Mouse (Mus musculus) hindbrain, embryonic 11.5 days (tissue): ENCODE results near the gene Mmp28. TPM values are rescaled to one million over a fixed set of nuclear protein-coding genes. Genes with fewer than 3 reads are reported as not detected.

Source experiments
- ATAC-seq: fragments of 200-750 bp; cut with Nextera tagmentation; 2 replicates; pipeline ENCODE4 v1.8.0; 2017; ENCODE audit warnings: mild to moderate bottlenecking, moderate TSS enrichment, moderate library complexity; ENCODE audit not compliant: low FRiP score
- DNase-seq: peaks from one replicate; pipeline ENCODE4 v3.0.0-alpha.2; 2015; ENCODE audit warnings: low spot score
- H3K27ac ChIP-seq: fragments of 300-500 bp; sonication (generic); 2 replicates; pipeline ENCODE4 v1.5.1; 2014; ENCODE audit warnings: mild to moderate bottlenecking, low read depth, low read length
- H3K27me3 ChIP-seq: fragments of 300-500 bp; sonication (generic); 2 replicates; pipeline ENCODE4 v1.6.1; 2014; ENCODE audit warnings: mild to moderate bottlenecking, low read length, moderate library complexity, mixed read lengths; ENCODE audit not compliant: control insufficient read depth, insufficient read depth
- H3K36me3 ChIP-seq: fragments of 300-500 bp; sonication (generic); 2 replicates; pipeline ENCODE4 v1.6.1; 2014; ENCODE audit warnings: mild to moderate bottlenecking, low read length, moderate library complexity, mixed read lengths; ENCODE audit not compliant: control insufficient read depth, insufficient read depth
- H3K4me1 ChIP-seq: fragments of 300-500 bp; sonication (generic); replicated peaks from 2 replicates; pipeline ENCODE4 v1.6.1; 2014; ENCODE audit warnings: low read length, mixed read lengths; ENCODE audit not compliant: control insufficient read depth, insufficient read depth
- H3K4me2 ChIP-seq: fragments of 300-500 bp; sonication (generic); replicated peaks from 2 replicates; pipeline ENCODE4 v1.6.1; 2014; ENCODE audit warnings: mild to moderate bottlenecking, low read depth, low read length
- H3K4me3 ChIP-seq: fragments of 300-500 bp; sonication (generic); 2 replicates; pipeline ENCODE4 v1.5.1; 2014; ENCODE audit warnings: low read depth, low read length
- H3K9ac ChIP-seq: fragments of 300-500 bp; sonication (generic); 2 replicates; pipeline ENCODE4 v1.6.1; 2014; ENCODE audit warnings: low read depth, low read length
- H3K9me3 ChIP-seq: fragments of 300-500 bp; sonication (generic); 2 replicates; pipeline ENCODE4 v1.6.1; 2016; ENCODE audit warnings: low read length; ENCODE audit not compliant: control insufficient read depth
- WGBS: fragments of 180-500 bp; shearing (Covaris S2); extraction: QIAGEN DNeasy Blood & Tissue Kit; methylation state at CpG from one replicate; pipeline ENCODE4 v1.1.7; 2014; 5-methylcytosine and 5-hydroxymethylcytosine counted together
- polyA plus RNA-seq: library from polyadenylated mRNA; unstranded; fragments of >200 nt; fragmentation: Nextera tagmentation; extraction: Ambion mirVana; gene quantifications from 2 replicates; pipeline ENCODE4 v1.2.1, GENCODE M21; 2014

The Mmp28 gene
- polyA plus RNA-seq, 1 experiment from 2014 or later: 3.1 TPM

- ATAC-seq (no peak), DNase-seq (no peak)
- Histone ChIP-seq H3K27ac (no peak overlapping the region), H3K27me3 (peaks cover 7% of the 10 kb centered on the region; the same call in 1 of the 2 replicates), H3K9ac (no peak overlapping the region), H3K4me1 (no peaks in the 10 kb centered on the region), H3K4me3 (no peak overlapping the region), H3K9me3 (no peaks in the 10 kb centered on the region), H3K36me3 (no peaks in the 10 kb centered on the region), H3K4me2 (no peak overlapping the region)
- 88% methylated on average over 3 of the region's 3 CpGs for WGBS
Observed at GRCm38 (mm10) chr11:83468765-83469164, 5.9 kb upstream of the Mmp28 start.

GRCm38 (mm10) chr11:83467120-83467652, 4.3 kb upstream of the Mmp28 start:
- ATAC-seq (no peak), DNase-seq (no peak)
- no peak overlapping the region for H3K9ac ChIP-seq
- H3K4me3 ChIP-seq: no peak overlapping the region
- whole genome bisulfite sequencing: 71% methylated on average over 11 of the region's 11 CpGs
- no peaks in the 10 kb centered on the region for H3K9me3 ChIP-seq
- no peaks in the 10 kb centered on the region; the same call in 1 of the 2 replicates for H3K4me1 ChIP-seq
- no peaks in the 10 kb centered on the region for H3K36me3 ChIP-seq
- H3K27ac ChIP-seq: no peak overlapping the region
- H3K27me3 ChIP-seq: peaks cover 14% of the 10 kb centered on the region
- H3K4me2 ChIP-seq: no peak overlapping the region

GRCm38 (mm10) chr11:83465976-83466375, 3.1 kb upstream of the Mmp28 start:
- Histone ChIP-seq H3K27ac (no peak overlapping the region), H3K4me1 (no peaks in the 10 kb centered on the region; the same call in 1 of the 2 replicates), H3K36me3 (no peaks in the 10 kb centered on the region), H3K9me3 (no peaks in the 10 kb centered on the region), H3K4me2 (no peak overlapping the region), H3K4me3 (no peak overlapping the region), H3K9ac (no peak overlapping the region), H3K27me3 (peaks cover 19% of the 10 kb centered on the region)
- no peak for DNase-seq
- ATAC-seq: no peak
- 38% methylated on average over 2 of the region's 2 CpGs for WGBS

GRCm38 (mm10) chr11:83461462-83462027, 1.3 kb downstream of the Mmp28 start:
- no peaks in the 10 kb centered on the region for H3K9me3 ChIP-seq
- H3K4me3 ChIP-seq: no peak overlapping the region
- WGBS: 76% methylated on average over 10 of the region's 10 CpGs
- H3K4me1 ChIP-seq: no peaks in the 10 kb centered on the region; the same call in 1 of the 2 replicates
- DNase-seq (no peak), ATAC-seq (no peak)
- no peaks in the 10 kb centered on the region for H3K36me3 ChIP-seq
- no peak overlapping the region for H3K9ac ChIP-seq
- H3K27me3 ChIP-seq: peaks cover 19% of the 10 kb centered on the region
- no peak overlapping the region for H3K27ac ChIP-seq
- H3K4me2 ChIP-seq: no peak overlapping the region

- H3K36me3 ChIP-seq: no peaks in the 10 kb centered on the region
- no peak overlapping the region for H3K27ac ChIP-seq
- H3K9me3 ChIP-seq: no peaks in the 10 kb centered on the region
- no peak overlapping the region for H3K4me2 ChIP-seq
- no peaks in the 10 kb centered on the region; the same call in 1 of the 2 replicates for H3K4me1 ChIP-seq
- no peak overlapping the region for H3K4me3 ChIP-seq
- 62% methylated on average over 9 of the region's 9 CpGs for WGBS
- no peak for ATAC-seq
- no peak for DNase-seq
- H3K9ac ChIP-seq: no peak overlapping the region
- peaks cover 9% of the 10 kb centered on the region for H3K27me3 ChIP-seq
Observed at GRCm38 (mm10) chr11:83457912-83458601, 4.8 kb downstream of the Mmp28 start.

- no peaks in the 10 kb centered on the region for H3K9me3 ChIP-seq
- DNase-seq (no peak), ATAC-seq (no peak)
- H3K4me3 ChIP-seq: no peak overlapping the region
- H3K36me3 ChIP-seq: no peaks in the 10 kb centered on the region
- H3K27ac ChIP-seq: no peak overlapping the region
- no peak overlapping the region for H3K9ac ChIP-seq
- peaks cover 6% of the 10 kb centered on the region for H3K27me3 ChIP-seq
- H3K4me2 ChIP-seq: no peak overlapping the region
- WGBS: 39% methylated on average over 7 of the region's 7 CpGs
- no peaks in the 10 kb centered on the region; the same call in 1 of the 2 replicates for H3K4me1 ChIP-seq
Observed at GRCm38 (mm10) chr11:83457257-83457656, 5.6 kb downstream of the Mmp28 start.

GRCm38 (mm10) chr11:83455608-83456007, 7.3 kb downstream of the Mmp28 start:
- no peaks in the 10 kb centered on the region; the same call in 1 of the 2 replicates for H3K27me3 ChIP-seq
- H3K36me3 ChIP-seq: no peaks in the 10 kb centered on the region
- no peak overlapping the region for H3K4me3 ChIP-seq
- 85% methylated on average over 3 of the region's 3 CpGs for WGBS
- H3K27ac ChIP-seq: no peak overlapping the region
- no peak overlapping the region for H3K9ac ChIP-seq
- H3K4me1 ChIP-seq: no peaks in the 10 kb centered on the region
- DNase-seq (no peak), ATAC-seq (no peak)
- no peaks in the 10 kb centered on the region for H3K9me3 ChIP-seq
- no peak overlapping the region for H3K4me2 ChIP-seq

GRCm38 (mm10) chr11:83454548-83454947, 8.3 kb downstream of the Mmp28 start:
- WGBS: 34% methylated on average over 4 of the region's 4 CpGs
- Histone ChIP-seq H3K4me3 (no peak overlapping the region), H3K36me3 (no peaks in the 10 kb centered on the region), H3K27me3 (no peaks in the 10 kb centered on the region; the same call in 1 of the 2 replicates), H3K9me3 (no peaks in the 10 kb centered on the region), H3K4me2 (no peak overlapping the region), H3K9ac (no peak overlapping the region), H3K4me1 (no peaks in the 10 kb centered on the region), H3K27ac (no peak overlapping the region)
- DNase-seq (no peak), ATAC-seq (no peak)

- Histone ChIP-seq H3K27me3 (peaks cover under 1% of the 10 kb centered on the region; the same call in 1 of the 2 replicates), H3K27ac (no peak overlapping the region), H3K9me3 (no peaks in the 10 kb centered on the region), H3K4me1 (no peaks in the 10 kb centered on the region), H3K4me3 (no peak overlapping the region), H3K9ac (no peak overlapping the region), H3K4me2 (no peak overlapping the region), H3K36me3 (no peaks in the 10 kb centered on the region)
- WGBS: 87% methylated on average over 10 of the region's 10 CpGs
- ATAC-seq (no peak), DNase-seq (no peak)
Observed at GRCm38 (mm10) chr11:83451281-83451680, 11.6 kb downstream of the Mmp28 start.
